In genomic region chr11:88107365-88107764, GRCm38 (mm10) we compare ENCODE assay signal across 12 mouse cellular contexts. TPM values are rescaled to one million over a fixed set of nuclear protein-coding genes. Genes with fewer than 3 reads are reported as not detected.
A peak's percentile ranks its signal among the peaks of the same experiment; 100 is the strongest.
DNase-seq lines count a peak whose midpoint lies in the region; ATAC-seq lines count a peak whose summit lies in the region.
"Had no signal": no experiment of that assay in that cellular context is flagged by ENCODE, and none has a peak within 500 bp of the region (broad histone marks: within the 10 kb centered on the region; RNA-seq: fewer than 3 reads in every experiment).

No protein-coding gene starts in this region.

- H3K4me1 ChIP-seq in megakaryocyte, embryonic 14.5 days = peaks cover 100% of the 10 kb centered on the region
- peaks cover 46% of the 10 kb centered on the region for H3K4me1 ChIP-seq in hindbrain, embryonic 13.5 days (replicated peaks)
- H3K4me1 ChIP-seq: liver, embryonic 15.5 days had no signal

- DNase-seq in kidney, postnatal 25 days = peak; percentile 28 to 69
- no peak for DNase-seq in kidney, postnatal 10 days
- DNase-seq in A20 (ENCODE audit: low read depth, low spot score) = peak; percentile 77
- peak; percentile 59 for DNase-seq in T-cell, adult 2 months (ENCODE audit: low spot score)
- no peak for DNase-seq in retina, embryonic 14.5 days (ENCODE audit: low spot score)
- DNase-seq: layer of hippocampus, adult 9-11 months had no signal

- H3K27me3 ChIP-seq in megakaryocyte, embryonic 14.5 days (replicated peaks) = no peaks in the 10 kb centered on the region
- no peaks in the 10 kb centered on the region for H3K27me3 ChIP-seq in hindbrain, embryonic 13.5 days
- H3K27me3 ChIP-seq: neural tube, embryonic 12.5 days had no signal

- 88% methylated on average over 4 of the region's 4 CpGs for WGBS in hindbrain, embryonic 13.5 days

- H3K36me3 ChIP-seq in megakaryocyte, embryonic 14.5 days (replicated peaks; ENCODE audit: low read length) = peaks cover 56% of the 10 kb centered on the region
- H3K36me3 ChIP-seq in hindbrain, embryonic 13.5 days = no peaks in the 10 kb centered on the region
- H3K36me3 ChIP-seq: liver, embryonic 15.5 days; neural tube, embryonic 12.5 days had no signal

- no peak overlapping the region for H3K27ac ChIP-seq in hindbrain, embryonic 13.5 days
- H3K27ac ChIP-seq: hindbrain, postnatal 0 days; liver, embryonic 15.5 days; neural tube, embryonic 12.5 days had no signal

- H3K9ac ChIP-seq in hindbrain, embryonic 13.5 days = no peak overlapping the region
- H3K9ac ChIP-seq: liver, embryonic 15.5 days; neural tube, embryonic 12.5 days had no signal

- H3K4me3 ChIP-seq in megakaryocyte, embryonic 14.5 days (replicated peaks) = peak overlapping the region; percentile 2
- no peak overlapping the region for H3K4me3 ChIP-seq in hindbrain, embryonic 13.5 days
- H3K4me3 ChIP-seq: liver, embryonic 15.5 days; neural tube, embryonic 12.5 days had no signal

- no peak overlapping the region for H3K4me2 ChIP-seq in hindbrain, embryonic 13.5 days
- H3K4me2 ChIP-seq: liver, embryonic 15.5 days; neural tube, embryonic 12.5 days had no signal

- H3K9me3 ChIP-seq in megakaryocyte, embryonic 14.5 days = no peaks in the 10 kb centered on the region
- H3K9me3 ChIP-seq in hindbrain, embryonic 13.5 days = no peaks in the 10 kb centered on the region
- H3K9me3 ChIP-seq: liver, embryonic 15.5 days; neural tube, embryonic 12.5 days had no signal

- ATAC-seq in hindbrain, embryonic 13.5 days (ENCODE audit: low FRiP score) = no peak
- ATAC-seq in erythroid progenitor cell, adult 5-6 weeks (replicated peaks; ENCODE audit: low FRiP score, poor library complexity, severe bottlenecking) = no peak
- ATAC-seq: hindbrain, postnatal 0 days had no signal

RNA-seq across cellular contexts. Expression of gene Cuedc1, which starts 9.5 kb away (rescaled TPM):
- 294 and 346 TPM in 2 replicates for polyA plus RNA-seq in megakaryocyte, embryonic 14.5 days (2012; ENCODE audit: insufficient read depth, low replicate concordance)
- 46.4 and 49.5 TPM in 2 replicates for polyA plus RNA-seq in hindbrain, embryonic 13.5 days (2015; fragmentation: Nextera tagmentation; extraction: Ambion mirVana)
- 0.84 TPM in 1 of 2 replicates, not detected in the other for total RNA-seq in erythroid progenitor cell, adult 5-6 weeks (2015; ENCODE audit: low replicate concordance)
- 0.39 TPM in 1 of 2 replicates, not detected in the other for total RNA-seq in erythroid progenitor cell, adult 5-6 weeks (2017; ENCODE audit: low replicate concordance)

RNA-seq across cellular contexts. Expression of gene Vezf1, which starts 39.3 kb away (rescaled TPM):
- polyA plus RNA-seq in megakaryocyte, embryonic 14.5 days (2012; ENCODE audit: insufficient read depth, low replicate concordance) = 5.8 and 9.9 TPM in 2 replicates
- polyA plus RNA-seq in hindbrain, embryonic 13.5 days (2015; fragmentation: Nextera tagmentation; extraction: Ambion mirVana) = 53.9 TPM in 2 replicates
- 29.6 and 37.3 TPM in 2 replicates for total RNA-seq in erythroid progenitor cell, adult 5-6 weeks (2015; ENCODE audit: low replicate concordance)
- total RNA-seq in erythroid progenitor cell, adult 5-6 weeks (2017; ENCODE audit: low replicate concordance) = 16.3 and 17.8 TPM in 2 replicates

Comparison
In these comparisons a context has a peak if more than half of its experiments do, and no peak if none do; other contexts are left out.
1. DNase-seq: peak in kidney, postnatal 25 days (2 of 2), A20 (single experiment) and T-cell, adult 2 months (single experiment); none in kidney, postnatal 10 days (single experiment) and retina, embryonic 14.5 days (single experiment).